Mouse (Mus musculus): ENCODE measurements at regions not wholly inside any gene's neighbourhood (a gene's known extent, or its start where the extent isn't known, plus 50 kb on each side); places are given as distances from the start of the nearest gene placed in this dataset.

DNA sequence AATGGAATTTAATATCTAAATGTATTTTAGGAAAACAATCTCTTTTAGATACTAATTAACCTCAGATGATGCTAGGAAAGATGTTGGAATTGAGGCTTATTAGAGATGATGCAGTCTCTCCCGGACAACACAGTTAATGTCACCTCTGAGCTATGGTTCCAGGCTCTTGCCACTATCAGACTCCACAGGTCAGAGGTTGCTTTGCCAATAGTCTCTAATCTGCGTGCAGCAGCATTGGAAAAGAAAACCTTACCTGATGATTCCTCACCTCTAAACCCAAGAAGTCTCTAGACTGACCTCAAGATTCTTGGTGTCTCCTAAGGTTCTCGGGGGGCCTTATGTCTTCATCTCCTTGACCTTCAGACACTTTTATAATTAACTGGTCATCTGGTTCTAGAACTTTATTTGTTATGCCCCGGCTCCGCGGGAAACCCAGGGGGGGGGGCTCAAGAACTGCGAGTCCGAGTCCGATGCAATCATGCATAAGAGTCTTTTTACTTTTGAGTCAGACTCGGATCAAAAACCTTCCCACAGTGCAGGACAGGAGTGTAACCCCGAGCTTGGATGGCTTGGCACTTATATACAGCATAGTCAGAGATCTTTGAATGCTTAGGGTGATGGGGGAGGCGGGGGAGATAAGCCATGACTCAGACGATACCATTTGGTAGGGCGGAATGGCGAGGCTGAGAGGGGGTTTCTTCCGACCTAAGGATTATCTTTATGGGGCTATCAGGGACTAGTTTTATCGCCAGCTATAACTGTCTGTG, 626.9 kb downstream of the Zfp706 start:
- no peak for DNase-seq (ENCODE audit: low spot score)

DNA sequence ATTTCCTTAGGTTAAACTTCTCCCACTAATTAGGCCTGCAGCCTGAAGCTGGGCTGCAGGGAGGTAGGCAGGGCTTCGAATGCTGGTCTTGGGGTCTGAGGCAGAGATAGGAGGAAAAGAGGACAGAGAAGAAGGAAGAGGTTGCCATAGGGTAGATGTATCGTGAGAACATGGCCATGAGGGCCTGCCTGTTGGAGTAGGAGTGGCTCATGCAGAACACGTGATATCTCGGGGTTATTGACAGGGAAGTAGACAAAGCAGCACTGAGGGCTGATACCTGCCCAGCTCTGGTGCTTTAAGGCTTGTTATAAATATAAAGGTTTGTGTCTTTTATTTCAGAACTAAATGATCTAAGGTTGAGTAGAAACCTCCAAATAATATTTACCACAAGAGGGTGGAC, 628.9 kb downstream of the Zfp706 start:
- no peak for DNase-seq (ENCODE audit: low spot score)

DNA sequence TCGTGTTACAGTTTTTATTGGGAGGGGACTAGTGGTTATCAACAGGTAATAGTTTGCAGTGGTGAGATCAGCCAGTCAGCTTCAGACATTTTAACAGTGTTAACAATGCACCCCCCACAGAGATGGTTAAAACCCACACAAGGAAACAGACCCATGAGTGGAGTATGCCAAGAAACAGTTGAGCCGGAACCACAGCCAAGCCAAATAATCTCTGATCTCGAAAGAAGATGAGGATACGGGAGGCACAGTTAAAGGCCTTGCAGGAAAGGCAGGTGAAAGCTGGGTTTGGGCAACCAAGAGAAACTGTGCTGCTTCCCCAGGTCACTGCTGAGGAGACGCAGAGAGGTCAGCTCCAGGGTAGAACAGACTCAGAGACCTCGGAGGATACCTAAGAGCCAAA, 631.0 kb downstream of the Zfp706 start:
- DNase-seq (ENCODE audit: low spot score) = no peak

DNA sequence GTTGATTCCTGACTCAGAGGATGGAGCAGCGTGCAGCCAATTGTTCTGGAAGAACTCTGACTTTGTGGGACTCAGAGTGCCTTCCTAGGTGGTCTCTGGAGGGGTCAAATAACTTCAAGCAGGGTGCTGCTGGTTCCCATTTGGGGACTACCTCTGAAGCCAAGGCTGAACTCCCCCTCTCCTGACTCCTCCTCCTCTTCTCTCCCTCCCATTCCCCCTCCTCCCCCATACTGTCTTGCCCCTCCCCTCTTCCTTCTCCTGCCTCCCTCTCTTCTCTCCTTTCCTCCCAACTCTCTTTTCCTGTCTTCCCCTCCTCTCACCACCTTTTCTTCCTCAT, 632.1 kb downstream of the Zfp706 start:
- DNase-seq (ENCODE audit: low spot score) = no peak

DNA sequence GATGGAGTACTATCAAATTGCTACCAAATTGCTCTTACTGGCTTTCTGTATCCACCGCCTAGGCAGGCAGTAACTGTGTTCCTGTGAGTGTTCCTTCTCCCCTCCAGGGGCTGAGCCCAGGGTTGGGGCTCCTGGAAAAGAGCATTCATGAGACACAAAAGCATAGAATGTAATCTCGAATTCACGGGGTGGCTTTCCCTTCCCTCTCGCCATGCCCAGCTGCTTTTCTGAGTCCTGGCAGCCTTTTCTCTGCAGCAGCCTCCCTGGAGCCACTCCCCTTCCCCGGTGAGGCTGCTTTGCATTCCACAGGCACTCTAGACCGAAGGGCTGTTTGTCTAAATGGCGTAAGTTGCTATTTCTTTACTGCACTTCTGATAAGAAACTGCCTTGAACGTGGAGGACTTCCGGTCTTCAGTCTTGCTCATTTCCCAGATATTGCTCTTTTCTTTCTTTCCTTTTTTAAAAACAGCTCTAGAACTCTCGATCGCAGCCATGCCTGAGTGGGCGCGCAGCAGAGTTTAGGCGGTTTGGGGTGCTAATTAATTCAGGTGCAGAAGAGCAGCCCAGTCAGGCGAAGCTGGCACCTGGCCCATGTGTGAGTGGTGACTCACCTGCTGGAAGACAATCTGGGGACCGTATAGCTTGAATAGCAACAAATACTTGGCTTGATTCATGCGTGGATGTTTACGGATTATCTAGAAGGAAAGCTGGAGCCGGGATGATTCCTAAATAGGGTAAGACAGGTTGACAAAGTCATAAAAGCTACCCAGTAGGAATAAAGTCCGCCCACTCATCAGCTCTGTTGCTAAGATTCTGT, 632.6 kb downstream of the Zfp706 start:
- DNase-seq (ENCODE audit: low spot score) = peak; percentile 44

DNA sequence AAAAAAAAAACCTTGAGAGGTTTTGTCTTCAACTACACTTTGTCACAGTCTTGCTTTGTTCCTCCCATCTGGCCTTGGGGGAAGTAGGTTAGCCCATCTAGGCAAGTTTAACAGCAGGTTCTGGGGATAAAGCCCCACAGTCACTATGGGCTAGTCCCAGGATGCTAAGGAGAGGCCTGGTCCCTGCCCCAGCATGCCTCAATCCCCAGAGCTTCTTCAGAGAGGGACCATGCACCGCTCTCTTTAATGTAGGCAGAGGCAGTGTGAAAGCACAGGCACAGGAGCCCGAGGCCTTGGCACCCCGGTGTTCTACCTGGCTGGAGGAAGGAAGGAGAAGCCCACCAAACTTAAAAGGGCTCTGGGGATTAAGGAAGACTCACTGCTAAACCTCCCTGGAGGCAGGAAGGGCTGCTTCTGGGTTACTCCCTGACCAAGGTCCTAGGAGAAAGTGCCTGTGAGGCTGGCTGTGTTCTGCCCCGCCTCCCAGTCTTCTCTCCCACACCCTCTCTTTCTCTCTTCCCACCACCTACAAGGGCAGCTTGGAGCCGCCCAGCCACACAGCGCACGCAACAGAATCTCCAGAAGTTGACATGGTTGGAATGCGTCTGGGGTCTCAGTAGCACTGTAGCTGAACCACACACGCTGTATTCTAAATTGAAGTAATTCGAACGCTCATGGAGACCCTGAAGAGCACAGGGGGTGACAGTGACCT, 633.5 kb downstream of the Zfp706 start:
- DNase-seq (ENCODE audit: low spot score) = no peak

- DNase-seq (ENCODE audit: low spot score) = no peak
Measured at GRCm38 (mm10) chr15:36373481-36373880, 634.1 kb downstream of the Zfp706 start.

DNA sequence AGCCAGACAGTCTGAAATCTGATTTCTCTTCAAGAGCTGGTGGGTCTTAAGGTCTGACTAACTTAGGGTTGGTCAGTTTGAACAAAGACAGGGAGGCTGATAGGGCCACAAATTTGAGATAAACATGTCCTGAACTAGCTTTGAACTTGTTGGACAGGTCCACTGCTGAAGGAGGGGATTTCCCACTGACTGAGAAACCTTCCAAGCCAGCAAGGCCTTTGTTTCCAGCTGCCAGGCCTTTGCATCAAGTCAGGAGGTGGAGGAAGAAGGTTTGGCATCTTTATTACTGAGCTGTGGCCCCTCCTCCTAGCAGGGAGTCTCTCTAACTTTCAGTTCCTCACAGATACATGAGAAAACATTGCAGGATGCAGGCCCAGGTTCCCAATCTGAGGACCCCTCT, 636.2 kb downstream of the Zfp706 start:
- no peak for DNase-seq (ENCODE audit: low spot score)

GRCm38 (mm10) chr15:36370906-36371305, 636.7 kb downstream of the Zfp706 start:
- DNase-seq (ENCODE audit: low spot score) = no peak

DNA sequence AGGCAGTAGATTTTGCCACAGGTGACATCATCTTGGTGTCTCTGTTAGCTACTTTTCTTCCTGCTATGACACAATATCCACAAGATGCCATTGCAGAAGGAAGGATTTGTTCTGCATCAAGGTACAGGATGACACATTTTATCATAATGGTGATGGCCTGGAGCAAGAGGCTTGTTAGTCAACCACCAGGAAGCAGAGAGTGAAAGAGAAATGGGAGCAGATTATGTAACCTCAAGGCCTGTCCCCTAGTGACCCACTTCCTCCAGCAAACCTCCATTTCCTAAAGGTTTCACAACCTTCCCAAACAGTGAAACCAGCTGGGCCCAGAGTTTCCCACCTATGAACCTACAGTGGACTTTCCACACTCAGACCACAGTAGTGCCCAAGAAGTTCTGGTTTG, 640.3 kb downstream of the Zfp706 start:
- no peak for DNase-seq (ENCODE audit: low spot score)

DNA sequence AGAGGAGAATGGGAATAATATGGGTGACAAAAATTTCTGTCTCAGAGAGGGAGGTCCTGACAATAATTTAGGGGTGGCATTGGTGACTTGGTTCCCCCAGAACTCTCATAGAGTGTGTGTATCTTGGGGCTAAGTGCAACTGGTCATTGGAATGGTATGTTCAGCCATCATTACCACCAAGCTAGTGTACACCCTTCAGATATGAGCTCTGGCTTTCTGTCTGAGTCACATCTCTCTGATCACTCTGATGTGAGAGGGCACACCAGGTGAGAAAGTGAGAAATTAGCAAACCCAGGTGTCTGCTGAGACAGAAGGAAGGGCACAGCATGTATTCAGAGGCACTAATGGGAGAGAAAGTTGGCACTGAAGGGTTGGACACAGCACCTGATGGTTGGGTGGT, 642.8 kb downstream of the Zfp706 start:
- DNase-seq (ENCODE audit: low spot score) = no peak

DNA sequence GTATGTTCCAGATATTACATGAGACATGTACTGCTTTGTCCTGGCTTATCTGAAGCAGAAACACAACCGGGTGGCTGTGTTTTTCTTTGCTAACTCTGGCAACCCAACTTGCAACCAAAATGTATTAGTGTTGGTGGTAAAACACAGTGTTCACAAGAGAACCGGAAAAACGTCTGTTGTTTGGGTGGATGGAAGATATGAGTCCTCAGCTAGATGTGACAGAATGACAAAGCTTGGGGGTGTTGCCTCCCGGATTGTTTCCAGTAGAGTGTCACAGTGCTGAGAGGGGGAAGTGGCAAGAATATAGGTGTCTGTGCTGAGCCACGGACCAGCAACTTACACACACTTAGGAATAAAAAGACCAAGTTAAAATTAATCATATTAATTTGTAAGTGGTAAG, 643.5 kb downstream of the Zfp706 start:
- DNase-seq (ENCODE audit: low spot score) = no peak

GRCm38 (mm10) chr15:36362911-36363565, 644.5 kb downstream of the Zfp706 start:
- DNase-seq (ENCODE audit: low spot score) = no peak

- DNase-seq (ENCODE audit: low spot score) = no peak
Measured at GRCm38 (mm10) chr15:36361522-36362148, 645.9 kb downstream of the Zfp706 start.

DNA sequence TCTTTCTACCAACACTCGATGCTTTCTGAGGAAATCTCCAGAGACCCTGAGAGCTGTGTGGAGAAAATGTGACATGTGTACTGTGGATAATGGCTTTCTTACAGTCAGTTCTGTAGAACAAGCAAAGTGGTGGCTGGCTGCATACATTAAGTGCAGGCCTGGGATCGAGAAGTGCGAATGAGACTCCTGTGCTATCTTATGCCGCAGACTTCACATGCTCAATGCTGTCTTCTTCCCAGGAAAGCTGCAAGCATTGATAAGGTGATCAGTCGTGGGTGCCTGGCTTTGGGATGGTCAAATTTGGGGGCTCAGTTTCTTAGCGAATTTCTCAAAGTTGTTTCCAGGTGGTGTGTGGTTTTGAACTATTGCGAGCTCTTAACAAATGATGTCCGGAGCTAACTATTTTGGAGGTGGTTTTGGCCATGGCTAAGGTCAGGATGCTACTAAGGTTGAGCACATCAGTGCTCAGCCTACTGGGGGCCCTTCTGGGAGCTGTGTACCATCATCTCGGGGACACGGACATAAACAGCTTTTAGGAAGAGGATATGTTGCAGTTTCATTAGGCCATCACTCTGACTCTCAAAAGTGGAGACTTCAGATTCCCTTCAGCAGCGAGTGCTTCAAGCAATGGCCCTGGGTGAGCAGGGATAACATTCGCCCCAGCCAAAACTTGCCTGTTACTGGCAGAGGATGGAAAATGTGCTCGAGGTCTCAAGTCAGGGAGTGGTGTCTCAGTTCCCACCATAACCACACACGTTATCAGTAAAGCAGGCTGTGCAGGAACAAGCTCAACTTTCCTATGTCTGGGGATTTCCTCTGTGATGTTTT, 646.7 kb downstream of the Zfp706 start:
- DNase-seq (ENCODE audit: low spot score) = peak; percentile 25

GRCm38 (mm10) chr15:36355851-36356250, 651.7 kb downstream of the Zfp706 start:
- DNase-seq (ENCODE audit: low spot score) = no peak

DNA sequence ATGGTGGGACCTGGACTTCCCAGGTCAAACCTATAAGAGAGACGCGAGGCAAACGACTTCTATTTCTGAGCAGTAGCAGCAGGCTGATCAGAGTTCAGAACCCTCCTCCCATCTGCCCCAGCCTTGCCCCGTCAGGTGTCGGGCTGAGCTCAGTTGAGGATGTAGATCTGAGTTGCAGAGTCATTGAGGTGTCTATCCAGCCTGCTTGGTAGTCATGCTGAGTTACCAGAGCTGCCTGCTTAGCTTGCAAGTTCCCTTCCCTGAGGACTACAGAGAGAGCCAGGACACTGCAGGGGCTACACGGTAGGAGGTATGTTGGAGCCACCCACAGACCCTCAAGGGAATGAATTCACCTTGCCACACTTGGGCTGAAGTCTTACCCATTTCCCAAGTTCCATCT, 653.0 kb downstream of the Zfp706 start:
- DNase-seq (ENCODE audit: low spot score) = no peak

- no peak for DNase-seq (ENCODE audit: low spot score)
Measured at GRCm38 (mm10) chr15:36353793-36354192, 653.8 kb downstream of the Zfp706 start.

- DNase-seq (ENCODE audit: low spot score) = no peak
Measured at GRCm38 (mm10) chr15:36352929-36353328, 654.6 kb downstream of the Zfp706 start.

DNA sequence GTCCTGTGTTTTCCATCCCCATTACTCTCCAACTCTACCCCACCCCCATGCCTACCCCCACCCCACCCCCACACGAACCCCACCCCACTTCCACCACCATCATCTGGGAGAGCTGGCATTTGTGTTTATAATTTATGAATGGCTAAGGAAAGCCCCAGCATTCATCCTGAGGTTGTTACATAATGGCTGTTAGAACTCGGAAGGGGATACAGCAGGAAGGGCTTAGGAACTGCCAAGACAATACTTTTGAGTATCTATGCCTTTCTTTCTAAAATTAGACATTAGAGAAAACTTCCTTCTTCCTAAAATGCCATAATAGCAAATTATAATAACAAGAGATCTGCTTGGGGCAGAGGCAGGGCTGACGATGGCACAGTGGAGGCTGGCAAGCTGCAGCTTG, 655.9 kb downstream of the Zfp706 start:
- no peak for DNase-seq (ENCODE audit: low spot score)

DNA sequence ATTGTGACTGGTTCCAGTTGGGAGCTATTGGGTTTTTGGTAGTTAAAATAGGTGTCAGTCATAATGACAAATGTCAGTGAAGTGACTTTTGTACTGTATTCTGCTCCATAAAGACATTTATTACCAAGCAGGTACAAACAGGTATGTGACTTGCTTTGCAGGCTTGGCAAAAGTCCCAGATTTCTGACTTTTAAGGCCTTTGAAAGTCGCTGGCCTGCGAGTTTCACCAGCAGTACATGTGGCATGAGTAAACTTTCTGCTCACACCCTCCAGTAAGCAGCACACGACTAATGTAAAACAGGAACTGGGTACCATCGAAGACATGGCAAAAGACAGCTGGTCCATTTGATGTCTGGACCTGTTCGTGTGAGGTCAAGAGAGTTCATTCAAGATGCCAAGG, 659.2 kb downstream of the Zfp706 start:
- DNase-seq (ENCODE audit: low spot score) = no peak
